Mouse (Mus musculus): ENCODE measurements around the gene Fut2.

DNA sequence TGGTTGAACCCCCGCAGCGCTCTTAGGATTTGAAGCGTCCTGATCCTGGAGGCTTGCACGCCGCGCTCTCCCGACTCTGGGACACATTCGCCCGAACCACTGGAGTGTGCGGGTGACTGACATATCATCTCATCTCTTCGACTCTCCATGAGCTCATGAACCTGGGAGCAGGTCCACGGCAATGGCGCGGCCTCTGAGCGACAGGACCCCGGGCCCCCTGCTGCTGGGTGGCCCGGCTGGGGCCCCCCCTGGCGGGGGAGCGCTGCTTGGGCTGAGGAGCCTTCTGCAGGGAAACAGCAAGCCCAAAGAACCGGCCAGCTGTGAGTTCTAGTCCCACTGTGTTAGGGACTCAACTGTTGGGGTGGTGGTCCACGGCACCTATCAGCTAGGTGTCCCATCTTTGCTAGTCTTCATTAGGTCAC is 39.3 kb upstream of the Fut2 start:
- TF ChIP-seq CTCF (conservative IDR thresholded peaks at IDR 0.05; ENCODE audit: low read length) (no peak), POU5F1 (IDR thresholded peaks at IDR 0.05; ENCODE audit: borderline replicate concordance, low read length) (no peak), NANOG (IDR thresholded peaks at IDR 0.05; ENCODE audit: borderline replicate concordance, low read length) (no peak)
